Mouse (Mus musculus) heart, postnatal 0 days (tissue): ENCODE measurements around the gene Plcz1. TPM values are rescaled to one million over a fixed set of nuclear protein-coding genes. Genes with fewer than 3 reads are reported as not detected.

Experiments used
- ATAC-seq: fragments of 200-750 bp; cut with Nextera tagmentation; 2 replicates; pipeline ENCODE4 v1.8.0; 2017; ENCODE audit warnings: low read depth, moderate number of reproducible peaks, moderate library complexity; ENCODE audit not compliant: insufficient read depth
- DNase-seq: peaks from one replicate; pipeline ENCODE4 v3.0.0-alpha.2; 2016; ENCODE audit warnings: low spot score
- H3K27ac ChIP-seq: fragments of 300-500 bp; sonication (generic); 2 replicates; pipeline ENCODE4 v1.5.1; 2014; ENCODE audit warnings: low read depth, mild to moderate bottlenecking
- H3K27me3 ChIP-seq: fragments of 300-500 bp; sonication (generic); 2 replicates; pipeline ENCODE4 v1.6.1; 2014; ENCODE audit warnings: low read length, mixed read lengths; ENCODE audit not compliant: control insufficient read depth, insufficient read depth
- H3K36me3 ChIP-seq: fragments of 300-500 bp; sonication (generic); replicated peaks from 2 replicates; pipeline ENCODE4 v1.6.1; 2014; ENCODE audit warnings: low read length, mixed read lengths; ENCODE audit not compliant: control insufficient read depth, insufficient read depth
- H3K4me1 ChIP-seq: fragments of 300-500 bp; sonication (generic); 2 replicates; pipeline ENCODE4 v1.6.1; 2014; ENCODE audit warnings: antibody characterized with exemption; ENCODE audit not compliant: control insufficient read depth, insufficient read depth
- H3K4me2 ChIP-seq: fragments of 300-500 bp; sonication (generic); 2 replicates; pipeline ENCODE4 v1.6.1; 2014; ENCODE audit warnings: low read depth, mild to moderate bottlenecking, low read length, moderate library complexity
- H3K4me3 ChIP-seq: fragments of 300-500 bp; sonication (generic); 2 replicates; pipeline ENCODE4 v1.5.1; 2014; ENCODE audit warnings: low read depth, low read length
- H3K9ac ChIP-seq: fragments of 300-500 bp; sonication (generic); replicated peaks from 2 replicates; pipeline ENCODE4 v1.6.1; 2014; ENCODE audit warnings: low read depth, low read length, mixed read lengths
- H3K9me3 ChIP-seq: fragments of 300-500 bp; sonication (generic); replicated peaks from 2 replicates; pipeline ENCODE4 v1.6.1; 2016; ENCODE audit warnings: low read length; ENCODE audit not compliant: control insufficient read depth
- CTCF ChIP-seq: IDR thresholded peaks from 2 replicates; pipeline ENCODE4 v1.5.1; 2016; ENCODE audit warnings: antibody characterized with exemption, control low read depth, low read depth
- EP300 ChIP-seq: IDR thresholded peaks from 2 replicates; pipeline ENCODE4 v1.6.1; 2016; ENCODE audit warnings: antibody characterized with exemption, low read depth
- WGBS: fragments of 180-500 bp; shearing (Covaris S2); extraction: QIAGEN DNeasy Blood & Tissue Kit; methylation state at CpG from one replicate; pipeline ENCODE4 v1.1.7; 2014; 5-methylcytosine and 5-hydroxymethylcytosine counted together
- polyA plus RNA-seq: library from polyadenylated mRNA; unstranded; fragments of >200 nt; fragmentation: Nextera tagmentation; extraction: Ambion mirVana; gene quantifications from 2 replicates; pipeline ENCODE4 v1.2.1, GENCODE M21; 2015
- total RNA-seq: library from RNA; depleted of rRNA; stranded (reverse); fragments of >200 nt; gene quantifications from 2 replicates; pipeline ENCODE4 v1.2.3, GENCODE M21; 2014; ENCODE audit warnings: low replicate concordance

The Plcz1 gene
- total and polyA plus RNA-seq, 2 experiments from 2014 or later, result not detected

DNA sequence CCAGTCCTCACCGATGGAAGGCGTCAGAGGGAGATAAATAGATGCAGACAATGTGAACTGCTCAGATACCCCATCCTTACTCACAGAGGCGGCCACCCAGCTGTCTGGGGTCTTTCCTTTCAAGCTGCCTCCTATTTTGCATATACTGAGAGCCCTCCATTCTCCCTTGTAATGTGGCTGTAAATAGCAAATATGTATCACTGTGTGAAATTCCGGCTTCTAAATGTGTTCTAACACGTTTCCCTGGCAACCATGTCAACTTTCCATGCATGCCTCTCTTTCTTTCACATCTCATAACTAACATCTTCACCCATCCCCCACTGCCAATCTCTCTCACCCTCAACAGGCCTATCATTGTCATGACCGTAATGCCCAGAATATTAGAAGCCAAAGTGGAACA is 74.6 kb downstream of the Plcz1 start:
- WGBS, result 52% methylated on average over 6 of the region's 6 CpGs
- no peak overlapping the region for H3K27ac ChIP-seq

GRCm38 (mm10) chr6:139964895-139965294 is 76.4 kb downstream of the Plcz1 start:
- ATAC-seq, result no peak
- H3K9ac ChIP-seq, result no peak overlapping the region
- H3K36me3 ChIP-seq, result no peaks in the 10 kb centered on the region
- H3K9me3 ChIP-seq, result no peaks in the 10 kb centered on the region
- no peak overlapping the region for H3K4me2 ChIP-seq
- H3K27ac ChIP-seq, result no peak overlapping the region
- TF ChIP-seq CTCF, result no peak
- TF ChIP-seq EP300, result no peak
- no peaks in the 10 kb centered on the region for H3K27me3 ChIP-seq
- no peak for DNase-seq
- WGBS, result 77% methylated on average over 3 of the region's 3 CpGs
- no peak overlapping the region for H3K4me3 ChIP-seq
- no peaks in the 10 kb centered on the region for H3K4me1 ChIP-seq

More for the DNA sequence above, 74.6 kb downstream of the Plcz1 start:
- Histone ChIP-seq H3K36me3 (no peaks in the 10 kb centered on the region), H3K27me3 (no peaks in the 10 kb centered on the region), H3K4me2 (no peak overlapping the region), H3K4me3 (no peak overlapping the region), H3K4me1 (no peaks in the 10 kb centered on the region), H3K9ac (no peak overlapping the region), H3K9me3 (no peaks in the 10 kb centered on the region)
- no peak for TF ChIP-seq EP300
- TF ChIP-seq CTCF, result no peak
- DNase-seq (no peak), ATAC-seq (no peak)

DNA sequence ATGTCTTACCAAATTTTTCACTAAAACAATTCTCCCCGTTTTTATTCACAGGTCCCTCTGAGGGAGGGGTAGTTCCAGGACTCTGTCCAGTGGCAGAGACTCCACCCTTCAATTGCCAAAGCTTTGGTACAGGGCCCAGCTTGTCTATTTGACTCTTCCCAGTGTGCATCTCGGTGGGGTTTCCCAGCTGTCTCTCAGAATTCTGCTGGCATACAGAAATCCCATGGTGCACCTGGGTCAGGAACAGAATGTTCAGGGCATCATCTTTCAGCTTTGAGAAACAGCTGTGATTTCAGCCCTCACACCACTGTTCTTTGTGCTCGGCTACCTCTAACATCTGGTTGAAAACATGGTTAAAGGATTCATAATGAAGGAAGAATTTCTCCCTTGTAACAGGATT is 77.5 kb downstream of the Plcz1 start:
- no peak for DNase-seq
- Histone ChIP-seq H3K4me3 (no peak overlapping the region), H3K9me3 (no peaks in the 10 kb centered on the region), H3K27ac (no peak overlapping the region), H3K4me2 (no peak overlapping the region), H3K36me3 (no peaks in the 10 kb centered on the region), H3K4me1 (no peaks in the 10 kb centered on the region), H3K27me3 (no peaks in the 10 kb centered on the region), H3K9ac (no peak overlapping the region)
- TF ChIP-seq EP300 (no peak), CTCF (no peak)
- 66% methylated on average over 3 of the region's 3 CpGs for WGBS
- no peak for ATAC-seq

DNA sequence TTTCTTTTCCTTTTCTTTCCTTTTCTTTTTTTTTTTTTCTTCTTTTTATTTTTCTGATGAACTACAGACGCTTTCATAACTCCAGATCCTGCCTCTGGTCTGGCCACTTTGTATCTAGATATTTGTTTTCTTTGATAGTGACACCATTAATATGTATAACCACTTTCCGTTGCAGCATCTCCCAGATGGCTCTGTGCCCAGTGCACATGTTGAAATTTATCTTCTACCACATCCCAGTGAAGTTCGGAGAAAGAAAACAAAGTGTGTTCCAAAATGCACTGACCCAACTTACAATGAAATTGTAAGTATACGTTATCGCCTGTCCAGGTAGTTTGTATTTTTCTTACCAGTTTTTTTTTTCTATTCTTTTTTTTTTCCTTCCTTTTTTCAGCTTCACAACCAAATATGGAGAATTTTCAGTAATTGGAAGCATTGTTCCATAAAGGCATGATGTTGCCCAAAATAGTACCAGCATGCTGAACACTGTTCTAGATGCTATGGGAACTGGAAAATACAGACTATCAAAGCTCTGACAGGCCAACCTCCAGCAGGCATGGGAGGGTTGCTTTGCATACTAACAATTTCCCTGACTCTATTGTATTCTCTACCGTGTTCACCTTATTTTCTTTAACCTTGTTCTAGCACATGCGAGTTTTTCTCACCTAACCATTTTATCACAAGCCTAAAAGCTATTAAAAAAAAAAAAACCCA is 83.6 kb downstream of the Plcz1 start:
- Histone ChIP-seq H3K27ac (no peak overlapping the region), H3K9ac (no peak overlapping the region), H3K27me3 (no peaks in the 10 kb centered on the region), H3K4me1 (no peaks in the 10 kb centered on the region; the same call in 1 of the 2 replicates), H3K4me3 (no peak overlapping the region), H3K9me3 (no peaks in the 10 kb centered on the region), H3K36me3 (no peaks in the 10 kb centered on the region), H3K4me2 (no peak overlapping the region)
- no peak for TF ChIP-seq CTCF
- TF ChIP-seq EP300, result no peak
- 43% methylated on average over 7 of the region's 7 CpGs for WGBS
- no peak for ATAC-seq
- DNase-seq, result no peak

- Histone ChIP-seq H3K36me3 (no peaks in the 10 kb centered on the region), H3K4me1 (no peaks in the 10 kb centered on the region; the same call in 1 of the 2 replicates), H3K9ac (no peak overlapping the region), H3K27me3 (no peaks in the 10 kb centered on the region), H3K9me3 (no peaks in the 10 kb centered on the region), H3K4me3 (no peak overlapping the region), H3K27ac (peak overlapping the region; percentile 35), H3K4me2 (peak overlapping the region; percentile 17; the same call in 1 of the 2 replicates)
- whole genome bisulfite sequencing, result 28% methylated on average over 12 of the region's 12 CpGs
- TF ChIP-seq CTCF, result no peak
- DNase-seq (peak; percentile 63), ATAC-seq (peak; percentile 79)
Measured at GRCm38 (mm10) chr6:139953596-139953995, 87.7 kb downstream of the Plcz1 start.
